Mouse (Mus musculus) CH12.LX (cell line): ENCODE data around the gene Cnih4. TPM values are rescaled to one million over a fixed set of nuclear protein-coding genes. Genes with fewer than 3 reads are reported as not detected.
A peak's percentile ranks its signal among the peaks of the same experiment; 100 is the strongest.

Source experiments
- DNase-seq: peaks from one replicate; pipeline ENCODE4 v3.0.0-alpha.2; 2013; ENCODE audit errors: extremely low read depth
- H3K27ac ChIP-seq: 2 replicates; pipeline ENCODE4 v1.5.1; 2012; ENCODE audit warnings: low read depth, mild to moderate bottlenecking, control low read depth, moderate library complexity; ENCODE audit not compliant: insufficient read depth
- H3K27me3 ChIP-seq: replicated peaks from 2 replicates; pipeline ENCODE3; 2012; ENCODE audit warnings: inconsistent platforms
- H3K36me3 ChIP-seq, 2 experiments: replicated peaks in 1 of 2; 2 replicates each; pipeline versions ENCODE3 to v1.6.1; 2012; ENCODE audit warnings: inconsistent platforms in 1 of 2, low read length in 1 of 2, mild to moderate bottlenecking in 1 of 2, mixed read lengths in 1 of 2, moderate library complexity in 1 of 2; ENCODE audit not compliant: control insufficient read depth in 1 of 2, insufficient read depth in 1 of 2
- H3K4me1 ChIP-seq, 2 experiments: 2 replicates each; pipeline ENCODE4 v1.6.1; 2012; ENCODE audit warnings: inconsistent platforms in 1 of 2, moderate library complexity in 1 of 2; ENCODE audit not compliant: insufficient read depth in 2 of 2, control insufficient read depth in 1 of 2
- H3K4me2 ChIP-seq: 2 replicates; pipeline ENCODE4 v1.6.1; 2012; ENCODE audit warnings: low read depth, mild to moderate bottlenecking, control low read depth; ENCODE audit not compliant: poor library complexity, insufficient read depth, severe bottlenecking
- H3K4me3 ChIP-seq, 3 experiments: fragments of 150-350 bp in 1 of 3; sonication (generic) in 1 of 3; replicated peaks in 1 of 3; 2 replicates each; pipeline versions ENCODE3 to v1.5.1; 2011 to 2012; ENCODE audit warnings: low read depth in 2 of 3, low read length in 2 of 3, mild to moderate bottlenecking in 2 of 3, moderate library complexity in 2 of 3, control low read depth in 1 of 3, improper control_type of control experiment in 1 of 3, inconsistent platforms in 1 of 3, mixed read lengths in 1 of 3; ENCODE audit not compliant: poor library complexity in 1 of 3
- H3K79me2 ChIP-seq: replicated peaks from 2 replicates; pipeline ENCODE4 v1.6.1; 2012; ENCODE audit warnings: mild to moderate bottlenecking, moderate library complexity; ENCODE audit not compliant: control insufficient read depth, poor library complexity, insufficient read depth, severe bottlenecking; ENCODE audit errors: extremely low read depth
- H3K9ac ChIP-seq: 2 replicates; pipeline ENCODE4 v1.6.1; 2012; ENCODE audit warnings: low read depth, mild to moderate bottlenecking, control low read depth, moderate library complexity; ENCODE audit not compliant: insufficient read depth
- H3K9me3 ChIP-seq: replicated peaks from 2 replicates; pipeline ENCODE3; 2012; ENCODE audit warnings: low read length, inconsistent platforms, mixed read lengths
- BHLHE40 ChIP-seq: IDR thresholded peaks from 2 replicates; pipeline ENCODE4 v1.6.1; 2011; ENCODE audit warnings: mild to moderate bottlenecking, low read depth, low read length, improper control_type of control experiment
- CHD1 ChIP-seq: IDR thresholded peaks from 2 replicates; pipeline ENCODE4 v1.6.1; 2012; ENCODE audit warnings: low read depth, low read length, improper control_type of control experiment, inconsistent platforms
- CTCF ChIP-seq, 2 experiments: IDR thresholded peaks in 1 of 2; conservative IDR thresholded peaks in 1 of 2; 2 replicates each; pipeline ENCODE4 v1.5.1; 2011 to 2012; ENCODE audit warnings: low read depth in 2 of 2, low read length in 2 of 2, improper control_type of control experiment in 1 of 2, inconsistent platforms in 1 of 2, mild to moderate bottlenecking in 1 of 2, moderate library complexity in 1 of 2
- E2F4 ChIP-seq: IDR thresholded peaks from 2 replicates; pipeline ENCODE4 v1.6.1; 2011; ENCODE audit warnings: low read depth, low read length, improper control_type of control experiment; ENCODE audit not compliant: insufficient replicate concordance
- ELF1 ChIP-seq: IDR thresholded peaks from 2 replicates; pipeline ENCODE4 v1.6.1; 2014; ENCODE audit warnings: low read depth, mild to moderate bottlenecking, inconsistent platforms, low read length, improper control_type of control experiment
- ETS1 ChIP-seq: conservative IDR thresholded peaks from 2 replicates; pipeline ENCODE4 v1.6.1; 2012; ENCODE audit warnings: low read depth, mild to moderate bottlenecking, inconsistent platforms, low read length, improper control_type of control experiment, moderate library complexity
- GABPA ChIP-seq: IDR thresholded peaks from 2 replicates; pipeline ENCODE4 v1.6.1; 2012; ENCODE audit warnings: low read depth, low read length, improper control_type of control experiment, inconsistent platforms; ENCODE audit not compliant: insufficient replicate concordance
- HCFC1 ChIP-seq: IDR thresholded peaks from 2 replicates; pipeline ENCODE4 v1.6.1; 2012; ENCODE audit warnings: low read depth, mild to moderate bottlenecking, inconsistent platforms, low read length, improper control_type of control experiment
- JUN ChIP-seq: IDR thresholded peaks from 2 replicates; pipeline ENCODE4 v1.6.1; 2011; ENCODE audit warnings: low read depth, mild to moderate bottlenecking, low read length, improper control_type of control experiment, moderate library complexity; ENCODE audit not compliant: insufficient read depth
- JUND ChIP-seq: conservative IDR thresholded peaks from 2 replicates; pipeline ENCODE4 v1.6.1; 2011; ENCODE audit warnings: low read depth, low read length, improper control_type of control experiment
- KAT2A ChIP-seq: IDR thresholded peaks from 2 replicates; pipeline ENCODE4 v1.6.1; 2012; ENCODE audit warnings: low read length, improper control_type of control experiment, inconsistent platforms; ENCODE audit not compliant: insufficient replicate concordance
- MAFK ChIP-seq: IDR thresholded peaks from 2 replicates; pipeline ENCODE4 v1.6.1; 2011; ENCODE audit warnings: low read length, improper control_type of control experiment; ENCODE audit not compliant: insufficient replicate concordance
- MAX ChIP-seq: IDR thresholded peaks from 2 replicates; pipeline ENCODE4 v1.6.1; 2011; ENCODE audit warnings: low read length, improper control_type of control experiment
- MAZ ChIP-seq: IDR thresholded peaks from 2 replicates; pipeline ENCODE4 v1.6.1; 2012; ENCODE audit warnings: low read depth, mild to moderate bottlenecking, inconsistent platforms, low read length, improper control_type of control experiment, moderate library complexity
- MEF2A ChIP-seq: IDR thresholded peaks from 2 replicates; pipeline ENCODE4 v1.6.1; 2014; ENCODE audit warnings: low read depth, mild to moderate bottlenecking, inconsistent platforms, low read length, improper control_type of control experiment, borderline replicate concordance
- MXI1 ChIP-seq: IDR thresholded peaks from 2 replicates; pipeline ENCODE4 v1.6.1; 2011; ENCODE audit warnings: mild to moderate bottlenecking, low read depth, low read length, improper control_type of control experiment
- MYC ChIP-seq: IDR thresholded peaks from 2 replicates; pipeline ENCODE4 v1.6.1; 2011; ENCODE audit warnings: low read depth, mild to moderate bottlenecking, improper control_type of control experiment, low read length
- NELFE ChIP-seq: IDR thresholded peaks from 2 replicates; pipeline ENCODE4 v1.6.1; 2011; ENCODE audit warnings: low read depth, low read length, improper control_type of control experiment
- PAX5 ChIP-seq: IDR thresholded peaks from 2 replicates; pipeline ENCODE4 v1.6.1; 2012; ENCODE audit warnings: low read length, inconsistent platforms, mixed read lengths
- POLR2A ChIP-seq: IDR thresholded peaks from 2 replicates; pipeline ENCODE4 v1.6.1; 2011; ENCODE audit warnings: low read depth, mild to moderate bottlenecking, improper control_type of control experiment, low read length
- POLR2AphosphoS2 ChIP-seq: IDR thresholded peaks from 2 replicates; pipeline ENCODE4 v1.6.1; 2011; ENCODE audit warnings: low read depth, low read length, improper control_type of control experiment
- RAD21 ChIP-seq: IDR thresholded peaks from 2 replicates; pipeline ENCODE4 v1.6.1; 2011; ENCODE audit warnings: low read depth, mild to moderate bottlenecking, low read length, improper control_type of control experiment, moderate library complexity
- RCOR1 ChIP-seq: conservative IDR thresholded peaks from 2 replicates; pipeline ENCODE4 v1.6.1; 2012; ENCODE audit warnings: low read depth, mild to moderate bottlenecking, inconsistent platforms, low read length, improper control_type of control experiment
- SIN3A ChIP-seq: IDR thresholded peaks from 2 replicates; pipeline ENCODE4 v1.6.1; 2012; ENCODE audit warnings: low read length, improper control_type of control experiment, inconsistent platforms
- SMC3 ChIP-seq: IDR thresholded peaks from 2 replicates; pipeline ENCODE4 v1.6.1; 2011; ENCODE audit warnings: low read depth, low read length, improper control_type of control experiment
- TCF12 ChIP-seq: IDR thresholded peaks from 2 replicates; pipeline ENCODE4 v1.6.1; 2014; ENCODE audit warnings: low read depth, mild to moderate bottlenecking, inconsistent platforms, low read length, improper control_type of control experiment
- USF1 ChIP-seq: IDR thresholded peaks from 2 replicates; pipeline ENCODE4 v1.6.1; 2014; ENCODE audit warnings: low read depth, mild to moderate bottlenecking, inconsistent platforms, low read length, improper control_type of control experiment
- USF2 ChIP-seq: conservative IDR thresholded peaks from 2 replicates; pipeline ENCODE4 v1.6.1; 2011; ENCODE audit warnings: low read depth, low read length, improper control_type of control experiment
- ZC3H11A ChIP-seq: IDR thresholded peaks from 2 replicates; pipeline ENCODE4 v1.6.1; 2012; ENCODE audit warnings: low read depth, mild to moderate bottlenecking, inconsistent platforms, low read length, improper control_type of control experiment
- ZKSCAN1 ChIP-seq: IDR thresholded peaks from 2 replicates; pipeline ENCODE4 v1.6.1; 2012; ENCODE audit warnings: low read depth, inconsistent platforms, low read length, improper control_type of control experiment, borderline replicate concordance
- ZMIZ1 ChIP-seq: IDR thresholded peaks from 2 replicates; pipeline ENCODE4 v1.6.1; 2012; ENCODE audit warnings: low read depth, mild to moderate bottlenecking, inconsistent platforms, low read length, improper control_type of control experiment
- dilution Hi-C: fragments of 300-500 bp; cut with MboI; formaldehyde crosslinking; loops from 2 replicates; pipeline ENCODE4 v1.14.3; 2020; ENCODE audit warnings: low sequenced_read_pairs; ENCODE audit not compliant: extremely low pct_unique_long_range_greater_than_20kb, extremely low pct_ligation_motif_present
- in situ Hi-C: fragments of 300-500 bp; cut with MboI; formaldehyde crosslinking; loops from 3 replicates; pipeline ENCODE4 v1.14.3; 2019; ENCODE audit warnings: low sequenced_read_pairs, low pct_ligation_motif_present, low pct_unique_long_range_greater_than_20kb, mixed read lengths
- polyA plus RNA-seq: library from polyadenylated mRNA; unstranded; fragments of >175 nt; gene quantifications from 2 replicates; pipeline ENCODE4 v1.2.1, GENCODE M21; 2012; ENCODE audit warnings: low read depth; ENCODE audit not compliant: insufficient read length
- total RNA-seq, 2 experiments: library from RNA; depleted of rRNA; stranded (reverse); fragments of 300-350 nt in 1 of 2; fragments of >200 nt in 1 of 2; gene quantifications; 2 replicates each; pipeline ENCODE4 v1.2.3; 2012 to 2014

Cnih4 gene
- total and polyA plus RNA-seq, 3 experiments = 24.2 to 54.1 (median 39.1) TPM

- H3K4me3 ChIP-seq = no peak overlapping the region
Observed at GRCm38 (mm10) chr1:181149373-181150017, 5.0 kb downstream of the Cnih4 start.

GRCm38 (mm10) chr1:181150431-181150826 is 5.9 kb downstream of the Cnih4 start:
- no peak for DNase-seq
- peak overlapping the region in 1 of 3 experiments; percentile 82 for H3K4me3 ChIP-seq
- no peak for TF ChIP-seq NELFE
- no peak for TF ChIP-seq USF1
- TF ChIP-seq MXI1 = no peak
- no peak for TF ChIP-seq ELF1
- TF ChIP-seq KAT2A = no peak
- no peak for TF ChIP-seq SMC3
- TF ChIP-seq SIN3A = no peak
- TF ChIP-seq PAX5 = no peak
- TF ChIP-seq CHD1 = no peak
- no peak for TF ChIP-seq MYC
- TF ChIP-seq ZMIZ1 = no peak
- TF ChIP-seq MEF2A = no peak
- no peak for TF ChIP-seq HCFC1
- no peak for TF ChIP-seq ZC3H11A
- TF ChIP-seq E2F4 = no peak
- TF ChIP-seq JUND = no peak
- no peak for TF ChIP-seq ZKSCAN1
- in situ Hi-C loops (no loop called here), dilution Hi-C loops (no loop called here)
- no peaks in the 10 kb centered on the region for H3K9me3 ChIP-seq
- H3K9ac ChIP-seq = no peak overlapping the region
- peaks cover 20% of the 10 kb centered on the region for H3K79me2 ChIP-seq
- no peak overlapping the region for H3K27ac ChIP-seq
- H3K4me1 ChIP-seq = peaks cover 7 to 55% of the 10 kb centered on the region in 2 experiments
- peaks cover 0 to 17% of the 10 kb centered on the region in 2 experiments for H3K36me3 ChIP-seq
- no peaks in the 10 kb centered on the region for H3K27me3 ChIP-seq
- H3K4me2 ChIP-seq = no peak overlapping the region

More at GRCm38 (mm10) chr1:181149373-181150017, 5.0 kb downstream of the Cnih4 start:
- H3K27me3 ChIP-seq = no peaks in the 10 kb centered on the region
- in situ Hi-C loops (no loop called here), dilution Hi-C loops (no loop called here)
- peaks cover 21% of the 10 kb centered on the region for H3K79me2 ChIP-seq
- H3K4me1 ChIP-seq = peaks cover 7 to 55% of the 10 kb centered on the region in 2 experiments
- TF ChIP-seq MAFK (no peak), RCOR1 (no peak), GABPA (no peak), JUN (no peak), MXI1 (no peak), ELF1 (no peak), USF1 (no peak), USF2 (no peak), BHLHE40 (no peak), MAZ (no peak), SIN3A (no peak), JUND (no peak), MAX (no peak), MYC (peak; percentile 91), NELFE (no peak), SMC3 (peak; percentile 37), TCF12 (no peak), CTCF (conservative IDR thresholded peaks at IDR 0.05 in 1 of 2, IDR thresholded peaks at IDR 0.05 in 1 of 2; ENCODE audit: low read depth in 2 of 2, low read length in 2 of 2) (peak in 1 of 2 experiments; percentile 70; a peak in 2 of 4 replicates), HCFC1 (no peak), POLR2A (no peak), POLR2AphosphoS2 (no peak), RAD21 (peak; percentile 56), KAT2A (no peak), ETS1 (no peak)
- H3K9me3 ChIP-seq = no peaks in the 10 kb centered on the region
- peaks cover 0 to 8% of the 10 kb centered on the region in 2 experiments for H3K36me3 ChIP-seq
- H3K27ac ChIP-seq = no peak overlapping the region
- no peak overlapping the region for H3K9ac ChIP-seq
- DNase-seq = no peak
- no peak overlapping the region for H3K4me2 ChIP-seq
